Mouse (Mus musculus) hindbrain, embryonic 16.5 days (tissue): ENCODE results near the gene Qpctl. TPM values are rescaled to one million over a fixed set of nuclear protein-coding genes. Genes with fewer than 3 reads are reported as not detected.

Source experiments
- ATAC-seq: fragments of 200-750 bp; cut with Nextera tagmentation; 2 replicates; pipeline ENCODE4 v1.8.0; 2017; ENCODE audit warnings: moderate TSS enrichment, moderate library complexity
- H3K27ac ChIP-seq: fragments of 300-500 bp; sonication (generic); 2 replicates; pipeline ENCODE4 v1.5.1; 2014; ENCODE audit warnings: low read depth, mild to moderate bottlenecking, control low read depth, low read length, moderate library complexity
- H3K27me3 ChIP-seq: fragments of 300-500 bp; sonication (generic); replicated peaks from 2 replicates; pipeline ENCODE4 v1.6.1; 2014; ENCODE audit warnings: low read length; ENCODE audit not compliant: control insufficient read depth, insufficient read depth
- H3K36me3 ChIP-seq: fragments of 300-500 bp; sonication (generic); 2 replicates; pipeline ENCODE4 v1.6.1; 2014; ENCODE audit warnings: mild to moderate bottlenecking, low read length, moderate library complexity, mixed read lengths; ENCODE audit not compliant: control insufficient read depth, insufficient read depth
- H3K4me1 ChIP-seq: fragments of 300-500 bp; sonication (generic); 2 replicates; pipeline ENCODE4 v1.6.1; 2014; ENCODE audit warnings: low read depth, low read length; ENCODE audit not compliant: control insufficient read depth, insufficient read depth
- H3K4me2 ChIP-seq: fragments of 300-500 bp; sonication (generic); 2 replicates; pipeline ENCODE4 v1.6.1; 2014; ENCODE audit warnings: mild to moderate bottlenecking, low read length, control low read depth, moderate library complexity
- H3K4me3 ChIP-seq: fragments of 300-500 bp; sonication (generic); 2 replicates; pipeline ENCODE4 v1.5.1; 2014; ENCODE audit warnings: mild to moderate bottlenecking, low read length, control low read depth, moderate library complexity
- H3K9ac ChIP-seq: fragments of 300-500 bp; sonication (generic); 2 replicates; pipeline ENCODE4 v1.6.1; 2014; ENCODE audit warnings: low read depth, mild to moderate bottlenecking, control low read depth, low read length, moderate library complexity
- H3K9me3 ChIP-seq: fragments of 300-500 bp; sonication (generic); 2 replicates; pipeline ENCODE4 v1.6.1; 2014; ENCODE audit warnings: mild to moderate bottlenecking, low read length, moderate library complexity; ENCODE audit not compliant: control insufficient read depth
- WGBS: fragments of 180-500 bp; shearing (Covaris S2); extraction: QIAGEN DNeasy Blood & Tissue Kit; methylation state at CpG from one replicate; pipeline ENCODE4 v1.1.7; 2014; 5-methylcytosine and 5-hydroxymethylcytosine counted together
- polyA plus RNA-seq: library from polyadenylated mRNA; unstranded; fragments of >200 nt; fragmentation: Nextera tagmentation; extraction: Ambion mirVana; gene quantifications from 2 replicates; pipeline ENCODE4 v1.2.1, GENCODE M21; 2015

The Qpctl gene
- 24.0 and 26.3 TPM in 2 replicates for polyA plus RNA-seq

GRCm38 (mm10) chr7:19148875-19149541 is at the start of gene Qpctl:
TSS of gene Qpctl (minus strand) at chr7:19149291.
- Histone ChIP-seq H3K4me1 (peaks cover 16% of the 10 kb centered on the region), H3K9me3 (no peaks in the 10 kb centered on the region), H3K4me2 (peak within 1 kb of the TSS; percentile 75), H3K4me3 (peak within 1 kb of the TSS; percentile 79), H3K36me3 (peaks cover 14% of the 10 kb centered on the region), H3K27me3 (no peaks in the 10 kb centered on the region), H3K9ac (peak within 1 kb of the TSS; percentile 83), H3K27ac (peak within 1 kb of the TSS; percentile 80)
- under 1% methylated on average over 43 of the region's 43 CpGs for WGBS
- peak; percentile 97 for ATAC-seq

GRCm38 (mm10) chr7:19197985-19198384 is 48.9 kb upstream of the Qpctl start:
- Histone ChIP-seq H3K9me3 (0 out of 2 replicates have a peak, but pooled peaks cover 2% of the 10 kb centered on the region), H3K4me3 (no peak overlapping the region), H3K4me2 (no peak overlapping the region), H3K27ac (no peak overlapping the region), H3K4me1 (no peaks in the 10 kb centered on the region), H3K27me3 (no peaks in the 10 kb centered on the region), H3K9ac (no peak overlapping the region), H3K36me3 (peaks cover 31% of the 10 kb centered on the region)
- no peak for ATAC-seq
- 30% methylated on average over 2 of the region's 2 CpGs for WGBS

GRCm38 (mm10) chr7:19196676-19197075 is 47.6 kb upstream of the Qpctl start:
- Histone ChIP-seq H3K27me3 (no peaks in the 10 kb centered on the region), H3K4me3 (no peak overlapping the region), H3K9me3 (0 out of 2 replicates have a peak, but pooled peaks cover 2% of the 10 kb centered on the region), H3K9ac (no peak overlapping the region), H3K4me2 (no peak overlapping the region), H3K36me3 (peaks cover 37% of the 10 kb centered on the region), H3K27ac (no peak overlapping the region), H3K4me1 (no peaks in the 10 kb centered on the region)
- WGBS, result 69% methylated on average over 6 of the region's 6 CpGs
- ATAC-seq, result no peak

- no peak overlapping the region for H3K9ac ChIP-seq
- no peaks in the 10 kb centered on the region for H3K27me3 ChIP-seq
- H3K4me2 ChIP-seq, result no peak overlapping the region
- H3K27ac ChIP-seq, result no peak overlapping the region
- H3K36me3 ChIP-seq, result peaks cover 46% of the 10 kb centered on the region
- H3K9me3 ChIP-seq, result 0 out of 2 replicates have a peak, but pooled peaks cover 2% of the 10 kb centered on the region
- no peak for ATAC-seq
- no peaks in the 10 kb centered on the region for H3K4me1 ChIP-seq
- WGBS, result 99% methylated on average over 4 of the region's 4 CpGs
- H3K4me3 ChIP-seq, result no peak overlapping the region
Observed at GRCm38 (mm10) chr7:19194676-19195075, 45.6 kb upstream of the Qpctl start.

GRCm38 (mm10) chr7:19184758-19185157 is 35.7 kb upstream of the Qpctl start:
- peaks cover 5% of the 10 kb centered on the region for H3K4me1 ChIP-seq
- WGBS, result 37% methylated on average over 6 of the region's 6 CpGs
- peaks cover 4% of the 10 kb centered on the region for H3K27me3 ChIP-seq
- H3K36me3 ChIP-seq, result peaks cover 3% of the 10 kb centered on the region; the same call in 1 of the 2 replicates
- H3K27ac ChIP-seq, result peak overlapping the region; percentile 46
- H3K9me3 ChIP-seq, result no peaks in the 10 kb centered on the region
- no peak overlapping the region for H3K4me3 ChIP-seq
- H3K4me2 ChIP-seq, result no peak overlapping the region
- no peak for ATAC-seq
- H3K9ac ChIP-seq, result peak overlapping the region; percentile 2; the same call in 1 of the 2 replicates

- H3K4me2 ChIP-seq, result no peak overlapping the region
- H3K4me1 ChIP-seq, result peaks cover 10% of the 10 kb centered on the region
- no peak for ATAC-seq
- H3K36me3 ChIP-seq, result peaks cover 3% of the 10 kb centered on the region; the same call in 1 of the 2 replicates
- no peaks in the 10 kb centered on the region for H3K9me3 ChIP-seq
- peaks cover 5% of the 10 kb centered on the region for H3K27me3 ChIP-seq
- H3K27ac ChIP-seq, result peak overlapping the region; percentile 46; the same call in 1 of the 2 replicates
- 61% methylated on average over 2 of the region's 2 CpGs for WGBS
- H3K4me3 ChIP-seq, result no peak overlapping the region
- peak overlapping the region; percentile 2; the same call in 1 of the 2 replicates for H3K9ac ChIP-seq
Observed at GRCm38 (mm10) chr7:19184250-19184649, 35.2 kb upstream of the Qpctl start.

- H3K36me3 ChIP-seq, result no peaks in the 10 kb centered on the region; the same call in 1 of the 2 replicates
- no peak for ATAC-seq
- H3K27me3 ChIP-seq, result peaks cover 5% of the 10 kb centered on the region
- H3K4me3 ChIP-seq, result peak overlapping the region; percentile 35
- H3K4me1 ChIP-seq, result peaks cover 21% of the 10 kb centered on the region
- WGBS, result 2% methylated on average over 10 of the region's 27 CpGs
- no peaks in the 10 kb centered on the region for H3K9me3 ChIP-seq
- H3K9ac ChIP-seq, result peak overlapping the region; percentile 38; the same call in 1 of the 2 replicates
- H3K4me2 ChIP-seq, result peak overlapping the region; percentile 49
- no peak overlapping the region for H3K27ac ChIP-seq
Observed at GRCm38 (mm10) chr7:19180862-19181429, 31.9 kb upstream of the Qpctl start.

GRCm38 (mm10) chr7:19179936-19180335 is 30.8 kb upstream of the Qpctl start:
- Histone ChIP-seq H3K27me3 (peaks cover 5% of the 10 kb centered on the region), H3K27ac (no peak overlapping the region), H3K4me3 (no peak overlapping the region; the same call in 1 of the 2 replicates), H3K36me3 (no peaks in the 10 kb centered on the region; the same call in 1 of the 2 replicates), H3K9ac (no peak overlapping the region), H3K4me1 (peaks cover 21% of the 10 kb centered on the region), H3K4me2 (peak overlapping the region; percentile 81), H3K9me3 (no peaks in the 10 kb centered on the region)
- ATAC-seq, result no peak
- 43% methylated on average over 6 of the region's 6 CpGs for WGBS

GRCm38 (mm10) chr7:19179173-19179572 is 30.1 kb upstream of the Qpctl start:
- Histone ChIP-seq H3K27ac (no peak overlapping the region), H3K4me1 (peaks cover 16% of the 10 kb centered on the region), H3K36me3 (no peaks in the 10 kb centered on the region; the same call in 1 of the 2 replicates), H3K4me3 (peak overlapping the region; percentile 66), H3K4me2 (peak overlapping the region; percentile 81), H3K9ac (peak overlapping the region; percentile 52), H3K9me3 (no peaks in the 10 kb centered on the region), H3K27me3 (peaks cover 5% of the 10 kb centered on the region)
- no peak for ATAC-seq
- WGBS, result under 1% methylated on average over 32 of the region's 32 CpGs
